Comparison of ENCODE assay signal across 12 mouse cellular contexts in genomic region chrX:138170146-138170545, GRCm38 (mm10). TPM values are rescaled to one million over a fixed set of nuclear protein-coding genes. Genes with fewer than 3 reads are reported as not detected.
DNase-seq lines count a peak whose midpoint lies in the region; ATAC-seq and TF ChIP-seq lines count a peak whose summit lies in the region.
"Had no signal": no experiment of that assay in that cellular context is flagged by ENCODE, and none has a peak within 500 bp of the region (broad histone marks: within the 10 kb centered on the region; RNA-seq: fewer than 3 reads in every experiment).

No protein-coding gene starts in this region.

- H3K27me3 ChIP-seq in hindbrain, embryonic 11.5 days (ENCODE audit: control insufficient read depth, insufficient read depth, low read length): no peaks in the 10 kb centered on the region
- H3K27me3 ChIP-seq in hindbrain, embryonic 16.5 days (replicated peaks; ENCODE audit: control insufficient read depth, insufficient read depth, low read length): no peaks in the 10 kb centered on the region

- peak; percentile 48 for DNase-seq in hindbrain, embryonic 11.5 days (ENCODE audit: low spot score)
- peak; percentile 9 for DNase-seq in lung, postnatal 36 days
- no peak for DNase-seq in lung, adult 2 months
- peak; percentile 22 for DNase-seq in retina, postnatal 1 day
- no peak for DNase-seq in spleen, postnatal 36 days (ENCODE audit: low spot score in 2 of 2)
- DNase-seq in urinary bladder, postnatal 14 days (ENCODE audit: low spot score): no peak

- 11% methylated on average over 3 of the region's 3 CpGs for WGBS in hindbrain, embryonic 11.5 days
- 18% methylated on average over 3 of the region's 3 CpGs for WGBS in hindbrain, embryonic 16.5 days
- WGBS in lung, adult 2 months: 12% methylated on average over 3 of the region's 3 CpGs

- no peak for TF ChIP-seq POLR2A in lung, adult 2 months (IDR thresholded peaks at IDR 0.05; ENCODE audit: borderline replicate concordance, extremely low read depth, low read depth, low read length)

- no peak; the same call in 1 of the 2 replicates for ATAC-seq in hindbrain, embryonic 11.5 days (ENCODE audit: low FRiP score)
- ATAC-seq in hindbrain, embryonic 16.5 days: no peak
- peak; percentile 58; the same call in 1 of the 2 replicates for ATAC-seq in common myeloid progenitor, adult 5-6 weeks (replicated peaks; ENCODE audit: low read depth, poor library complexity, severe bottlenecking)
- ATAC-seq: activated CD4-positive, CD25-positive, alpha-beta regulatory T cell, adult 4 months had no signal

- no peak overlapping the region for H3K9ac ChIP-seq in hindbrain, embryonic 11.5 days (ENCODE audit: low read depth, low read length)
- H3K9ac ChIP-seq in hindbrain, embryonic 16.5 days (ENCODE audit: low read depth, low read length): no peak overlapping the region

- H3K36me3 ChIP-seq in hindbrain, embryonic 11.5 days (ENCODE audit: control insufficient read depth, insufficient read depth, low read length): no peaks in the 10 kb centered on the region
- no peaks in the 10 kb centered on the region for H3K36me3 ChIP-seq in hindbrain, embryonic 16.5 days (ENCODE audit: control insufficient read depth, insufficient read depth, low read length)

- H3K4me3 ChIP-seq in hindbrain, embryonic 11.5 days (ENCODE audit: low read depth, low read length): no peak overlapping the region
- H3K4me3 ChIP-seq in hindbrain, embryonic 16.5 days (ENCODE audit: low read length): no peak overlapping the region
- H3K4me3 ChIP-seq in lung, adult 2 months (replicated peaks; ENCODE audit: extremely low read depth, low read depth, low read length): no peak overlapping the region

- H3K4me2 ChIP-seq in hindbrain, embryonic 11.5 days (replicated peaks; ENCODE audit: low read depth, low read length): no peak overlapping the region
- no peak overlapping the region for H3K4me2 ChIP-seq in hindbrain, embryonic 16.5 days (ENCODE audit: low read length)

- H3K27ac ChIP-seq in hindbrain, embryonic 11.5 days (ENCODE audit: low read depth, low read length): no peak overlapping the region
- H3K27ac ChIP-seq in hindbrain, embryonic 16.5 days (ENCODE audit: low read depth, low read length): no peak overlapping the region

- no peaks in the 10 kb centered on the region for H3K4me1 ChIP-seq in hindbrain, embryonic 11.5 days (replicated peaks; ENCODE audit: control insufficient read depth, insufficient read depth, low read length)
- H3K4me1 ChIP-seq in hindbrain, embryonic 16.5 days (ENCODE audit: control insufficient read depth, insufficient read depth, low read depth, low read length): no peaks in the 10 kb centered on the region
- no peaks in the 10 kb centered on the region for H3K4me1 ChIP-seq in lung, adult 2 months (ENCODE audit: control insufficient read depth, insufficient read depth, low read length)

- TF ChIP-seq CTCF in lung, adult 2 months (IDR thresholded peaks at IDR 0.05; ENCODE audit: insufficient read depth, low read length): no peak

- no peaks in the 10 kb centered on the region for H3K9me3 ChIP-seq in hindbrain, embryonic 11.5 days (ENCODE audit: control insufficient read depth, low read length)
- H3K9me3 ChIP-seq in hindbrain, embryonic 16.5 days (ENCODE audit: control insufficient read depth, low read length): no peaks in the 10 kb centered on the region

RNA-seq across cellular contexts. Expression of gene Tex13a, which starts 39.2 kb away (rescaled TPM):
- not detected in 2 replicates for polyA plus RNA-seq in hindbrain, embryonic 11.5 days (2014; fragmentation: Nextera tagmentation; extraction: Ambion mirVana)
- polyA plus RNA-seq in hindbrain, embryonic 16.5 days (2015; fragmentation: Nextera tagmentation; extraction: Ambion mirVana): not detected in 2 replicates
- polyA plus RNA-seq in lung, adult 2 months (2012; rRNA removed): not detected in 2 replicates
- not detected in 2 replicates for total RNA-seq in common myeloid progenitor, adult 5-6 weeks (2017)
- total RNA-seq: layer of hippocampus, postnatal 14 days had no signal
- polyA plus RNA-seq: activated CD4-positive, CD25-positive, alpha-beta regulatory T cell, adult 4 months; forebrain, embryonic 11.5 days; neural tube, embryonic 11.5 days had no signal

Comparison
In these comparisons a context has a peak if more than half of its experiments do, and no peak if none do; other contexts are left out.
1. DNase-seq: peak in hindbrain, embryonic 11.5 days (single experiment), lung, postnatal 36 days (single experiment) and retina, postnatal 1 day (single experiment); none in lung, adult 2 months (single experiment), spleen, postnatal 36 days (0 of 2) and urinary bladder, postnatal 14 days (single experiment).